Mouse (Mus musculus) testis, adult 2 months (tissue): ENCODE measurements around the gene Aurkb.

ENCODE experiments used
- CTCF ChIP-seq: fragments of 200-500 bp; IDR thresholded peaks from 2 replicates; pipeline ENCODE4 v1.5.1; 2012; ENCODE audit warnings: low read depth, mild to moderate bottlenecking, inconsistent platforms, low read length, moderate library complexity; ENCODE audit not compliant: control insufficient read depth, insufficient read depth, insufficient replicate concordance
- POLR2A ChIP-seq: fragments of 200-500 bp; IDR thresholded peaks from 2 replicates; pipeline ENCODE4 v1.6.1; 2012; ENCODE audit warnings: low read depth, mild to moderate bottlenecking, inconsistent platforms, low read length, moderate library complexity; ENCODE audit not compliant: control insufficient read depth

DNA sequence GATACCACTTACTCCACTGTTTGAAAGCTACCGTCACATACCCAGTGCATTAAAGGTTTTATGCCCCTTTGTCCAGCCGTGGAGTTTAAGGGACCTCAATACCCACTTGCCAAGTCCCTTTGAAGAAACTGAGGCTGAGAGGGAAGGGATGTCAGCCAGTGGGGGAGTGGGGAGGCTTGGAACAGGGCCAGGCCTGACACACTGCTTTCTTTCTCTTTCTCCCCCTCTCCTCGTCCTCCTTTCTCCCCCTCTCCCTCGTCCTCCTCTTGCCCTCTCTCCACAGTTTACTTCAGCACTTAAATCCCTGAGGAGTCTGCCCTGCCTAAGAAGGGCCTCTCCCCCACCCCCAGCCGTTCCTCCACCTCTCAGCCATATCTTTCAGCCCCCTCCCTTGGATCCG, 44.9 kb downstream of the Aurkb start:
- TF ChIP-seq CTCF (no peak), POLR2A (no peak)
